Mouse (Mus musculus): ENCODE data around the gene Arhgap45.
A peak's percentile ranks its signal among the peaks of the same experiment; 100 is the strongest.

DNA sequence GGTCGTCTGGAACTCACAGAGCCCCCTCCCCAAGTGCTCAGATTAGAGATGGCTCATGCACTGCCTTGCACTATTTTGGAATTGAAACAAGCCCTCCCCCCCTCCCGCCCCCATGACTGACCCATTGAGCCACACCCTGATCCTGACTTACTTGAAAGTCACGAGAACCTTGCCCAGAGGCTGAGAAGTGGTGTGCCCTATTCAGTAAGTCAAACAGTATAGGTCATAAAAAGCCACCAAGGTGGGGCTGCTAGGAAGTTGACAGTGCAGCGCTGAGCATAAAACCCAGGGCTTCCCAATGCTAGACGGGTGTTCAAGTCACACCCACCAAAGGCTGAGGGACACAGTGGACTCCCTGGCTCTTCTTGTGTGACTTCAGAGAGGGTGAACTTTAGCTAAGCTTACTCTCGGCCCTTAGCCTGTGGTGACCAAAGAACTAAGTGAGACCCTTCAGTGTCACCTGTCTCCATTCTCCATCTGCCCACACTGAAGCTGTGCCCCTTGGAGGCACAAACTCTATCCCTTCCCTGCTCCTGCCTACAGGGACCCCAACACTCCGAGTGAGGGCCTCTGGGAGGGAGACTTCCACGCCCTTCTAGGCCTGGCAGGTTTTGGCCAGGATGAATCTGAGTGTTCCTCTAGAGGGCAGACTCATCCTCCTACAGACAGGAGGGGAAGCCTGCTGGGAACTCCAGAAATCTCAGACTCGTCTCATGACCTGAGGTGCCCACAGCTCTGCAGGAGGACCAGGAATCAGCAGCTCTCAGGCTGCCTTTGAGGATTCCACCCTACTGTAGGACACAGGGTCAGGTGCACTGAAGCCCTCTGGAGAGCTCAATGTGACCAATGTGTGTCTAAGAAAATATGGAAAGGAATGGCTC, 17.3 kb downstream of the Arhgap45 start:
- TF ChIP-seq CTCF (IDR thresholded peaks at IDR 0.05; ENCODE audit: extremely low read depth, insufficient read length, insufficient replicate concordance, low read depth, low read length) (peak; percentile 53; the same call in 1 of the 2 replicates), POLR2A (IDR thresholded peaks at IDR 0.05; ENCODE audit: low read depth, low read length) (no peak)

Measured in small intestine, adult 2 months (tissue).